Mouse (Mus musculus) gastrocnemius, adult 18-20 months (tissue): Measurements from ENCODE around the gene Olfr429. TPM values are rescaled to one million over a fixed set of nuclear protein-coding genes. Genes with fewer than 3 reads are reported as not detected.
"Not testable (repeated sequence)": the region's sequence is repeated elsewhere in the genome, so short reads cannot be mapped to it uniquely, and the experiment has no call there.

Experiments used
- DNase-seq: peaks from one replicate; pipeline ENCODE4 v3.0.0; 2021; ENCODE audit warnings: low spot score
- long read RNA-seq, 2 experiments: library from polyadenylated mRNA; stranded (forward); transcript quantifications; one replicate each; pipeline ENCODE4 v2.0.0; 2021
- total RNA-seq, 2 experiments: library from RNA; stranded (reverse); gene quantifications; 2 replicates each; pipeline ENCODE4 v1.2.3; 2021

The Olfr429 gene
- not detected for total RNA-seq
- long read RNA-seq, experiment 1: 0 reads
- long read RNA-seq, experiment 2: 0 reads

DNA sequence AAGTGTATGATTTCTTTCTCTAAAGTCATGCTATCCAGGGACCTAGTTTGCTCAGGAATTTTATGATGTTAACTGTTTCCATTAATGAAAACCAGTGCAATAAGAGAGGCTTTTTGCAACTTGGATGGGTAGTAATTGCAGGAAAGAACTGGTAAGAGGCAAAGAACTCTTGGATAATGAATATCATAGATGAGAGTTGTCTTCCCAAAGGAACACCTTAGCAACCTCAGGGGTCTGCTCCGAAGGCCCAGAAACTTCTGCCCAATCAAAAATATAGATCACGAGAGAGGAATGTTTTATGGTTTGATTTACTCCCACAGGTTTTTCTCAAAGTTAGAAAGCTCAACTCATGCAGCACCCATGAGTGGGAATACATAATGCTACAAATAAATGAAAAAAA lies at the start of gene Olfr429:
Olfr429 (plus strand) TSS at position 301 of the 400 bp plus-strand sequence.
- no peak for DNase-seq

DNA sequence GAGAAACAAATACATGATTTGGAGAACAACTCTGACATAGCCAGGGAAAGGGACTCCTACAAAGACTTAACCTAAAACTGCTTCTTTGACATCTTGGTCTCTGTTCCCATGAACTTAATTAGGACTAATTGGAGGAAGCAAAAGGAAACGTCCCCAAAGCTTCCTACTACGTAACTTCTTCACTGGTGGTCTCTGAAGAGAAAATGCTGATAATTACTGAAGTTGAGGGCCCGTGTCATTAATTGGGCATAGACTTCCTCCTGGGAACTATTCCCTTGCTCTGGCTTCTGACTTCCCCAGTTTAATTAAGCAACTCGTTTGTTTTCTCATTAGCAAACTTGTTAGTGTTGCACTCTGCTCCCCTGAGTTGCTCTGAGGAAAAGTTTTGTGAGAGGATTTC lies 48.3 kb upstream of the Olfr429 start:
- DNase-seq: no peak

DNA sequence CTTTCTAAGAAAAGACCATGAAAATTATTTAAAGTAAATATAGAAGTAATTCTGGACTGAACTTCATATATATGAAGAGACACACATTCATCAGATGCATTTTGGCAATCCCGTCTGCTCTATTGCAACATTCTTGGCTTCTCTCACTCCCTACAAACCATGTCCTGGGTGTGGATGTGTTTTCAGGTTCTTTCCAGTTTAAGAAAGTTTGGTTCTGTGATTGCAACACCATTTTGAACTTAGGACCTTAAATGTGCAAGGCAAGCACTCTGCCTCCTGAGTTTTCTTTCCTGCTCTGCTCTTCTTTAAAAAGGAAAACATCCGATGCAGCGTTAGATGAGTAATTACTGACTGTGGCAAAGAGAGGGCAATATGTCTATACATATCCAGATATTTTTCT lies 45.7 kb upstream of the Olfr429 start:
- peak; percentile 43 for DNase-seq

- peak; percentile 73 for DNase-seq
These were observed 43.5 kb upstream of the Olfr429 start, which contains the start of gene Olfr433 for GRCm38 (mm10) chr1:174040523-174041177. TSS of gene Olfr433 (plus strand) at chr1:174040705.

DNA sequence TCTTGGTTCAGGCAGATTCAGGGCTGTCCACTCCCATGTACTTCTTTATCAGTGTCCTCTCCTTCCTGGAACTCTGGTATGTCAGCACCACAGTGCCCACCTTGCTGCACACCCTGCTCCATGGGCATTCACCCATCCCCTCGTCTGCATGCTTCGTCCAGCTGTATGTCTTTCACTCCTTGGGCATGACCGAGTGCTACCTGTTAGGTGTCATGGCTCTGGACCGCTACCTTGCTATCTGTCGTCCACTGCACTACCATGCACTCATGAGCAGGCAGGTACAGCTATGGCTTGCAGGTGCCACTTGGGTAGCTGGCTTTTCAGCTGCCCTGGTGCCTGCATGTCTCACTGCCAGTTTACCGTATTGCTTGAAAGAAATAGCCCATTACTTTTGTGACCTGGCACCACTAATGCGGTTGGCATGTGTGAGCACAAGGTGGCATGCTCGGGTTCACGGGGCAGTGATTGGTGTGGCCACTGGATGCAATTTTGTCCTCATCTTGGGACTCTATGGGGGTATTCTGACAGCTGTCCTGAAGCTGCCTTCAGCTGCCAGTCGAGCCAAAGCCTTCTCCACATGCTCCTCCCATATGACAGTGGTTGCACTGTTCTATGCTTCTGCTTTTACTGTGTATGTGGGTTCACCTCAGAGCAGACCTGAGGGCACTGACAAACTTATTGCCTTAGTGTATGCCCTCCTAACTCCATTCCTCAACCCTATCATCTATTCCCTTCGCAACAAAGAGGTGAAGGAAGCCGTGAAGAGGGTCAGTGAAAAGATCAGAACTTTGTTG lies 41.8 kb upstream of the Olfr429 start:
- not testable (repeated sequence) for DNase-seq

GRCm38 (mm10) chr1:174044431-174044830 lies 39.7 kb upstream of the Olfr429 start:
- DNase-seq: peak; percentile 64

- not testable (repeated sequence) for DNase-seq
These were observed 35.9 kb upstream of the Olfr429 start for GRCm38 (mm10) chr1:174048227-174048626.

- peak; percentile 15 for DNase-seq
These were observed 35.2 kb upstream of the Olfr429 start, which contains the start of gene Olfr432 for GRCm38 (mm10) chr1:174048893-174049292. TSS of gene Olfr432 (plus strand) at chr1:174049205.

GRCm38 (mm10) chr1:174049357-174049756 lies 34.8 kb upstream of the Olfr429 start:
- not testable (repeated sequence) for DNase-seq

GRCm38 (mm10) chr1:174050532-174050931 lies 33.6 kb upstream of the Olfr429 start:
- no peak for DNase-seq

DNA sequence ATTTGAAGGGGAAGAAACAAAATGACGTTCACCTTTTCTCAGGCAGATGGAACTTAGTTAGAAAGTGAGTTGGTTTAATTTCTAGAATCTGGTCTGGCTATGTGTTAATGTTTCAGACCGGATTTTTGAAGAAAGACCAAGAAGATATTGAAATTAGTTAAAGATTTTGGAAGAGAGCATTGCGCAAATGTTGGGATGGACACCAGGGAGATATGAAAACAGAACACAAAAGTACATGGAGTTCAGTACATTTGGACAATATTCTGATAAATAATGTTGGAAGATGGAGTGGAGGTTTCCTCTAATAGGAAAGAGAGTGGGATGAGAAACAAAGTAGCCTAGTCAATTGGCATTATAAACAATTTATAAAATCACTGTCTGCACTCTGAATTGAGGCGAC lies 32.6 kb upstream of the Olfr429 start:
- DNase-seq: peak; percentile 44

GRCm38 (mm10) chr1:174051931-174052536 lies 32.1 kb upstream of the Olfr429 start:
- DNase-seq: no peak

GRCm38 (mm10) chr1:174052981-174053380 lies 31.1 kb upstream of the Olfr429 start:
- peak; percentile 19 for DNase-seq

DNA sequence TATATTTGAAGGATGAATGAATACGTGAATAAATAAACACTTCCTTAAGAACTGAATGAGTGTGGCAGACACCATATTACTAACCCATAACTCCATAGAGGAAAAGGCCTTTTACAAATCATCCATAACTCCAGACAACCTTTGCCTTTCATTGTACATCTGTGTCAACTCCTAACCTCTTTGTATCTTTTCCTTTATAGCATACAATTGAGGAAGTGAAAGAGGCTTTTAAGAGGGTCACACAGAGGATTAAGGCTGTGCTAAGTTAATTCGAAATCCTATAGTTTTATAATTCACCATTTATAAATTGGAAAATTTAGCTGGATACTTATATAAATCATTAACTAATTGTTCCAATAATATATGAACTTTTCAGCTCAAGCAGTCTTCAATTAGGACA lies 28.9 kb upstream of the Olfr429 start:
- no peak for DNase-seq

- no peak for DNase-seq
These were observed 17.8 kb upstream of the Olfr429 start, which contains the start of gene Olfr430 for GRCm38 (mm10) chr1:174066305-174066704. TSS of gene Olfr430 (plus strand) at chr1:174066605.

DNA sequence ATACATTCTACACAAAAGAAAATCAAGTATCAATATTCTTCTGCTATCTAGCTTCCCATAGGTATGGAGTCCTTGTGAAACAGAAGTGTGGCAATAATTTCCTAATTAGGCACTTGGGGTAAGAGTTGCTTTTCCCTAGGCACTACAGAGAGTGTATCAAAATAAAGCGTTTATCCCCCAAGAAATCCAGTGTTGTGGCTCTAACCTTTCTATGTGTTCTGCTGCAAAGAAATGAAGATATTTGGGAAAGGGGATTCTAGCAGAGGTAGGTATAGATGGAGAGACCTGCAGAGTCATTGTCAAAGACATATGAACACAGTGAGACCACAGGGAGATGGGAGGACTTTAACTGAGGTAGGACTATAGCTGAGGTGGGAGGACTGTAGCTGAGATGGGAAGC lies 12.5 kb downstream of the Olfr429 start, which contains the start of gene Olfr427:
Olfr427 (plus strand) TSS at position 301 of the 400 bp plus-strand sequence.
- no peak for DNase-seq

GRCm38 (mm10) chr1:174103735-174104134 lies 19.6 kb downstream of the Olfr429 start:
- DNase-seq: no peak

GRCm38 (mm10) chr1:174121062-174121461 lies 36.9 kb downstream of the Olfr429 start, which contains the start of gene Olfr231:
TSS of gene Olfr231 (minus strand) at chr1:174121162.
- DNase-seq: no peak

- DNase-seq: no peak
These were observed 47.1 kb downstream of the Olfr429 start, which contains the start of gene Olfr424 for GRCm38 (mm10) chr1:174131217-174131616. TSS of gene Olfr424 (plus strand) at chr1:174131517.

DNA sequence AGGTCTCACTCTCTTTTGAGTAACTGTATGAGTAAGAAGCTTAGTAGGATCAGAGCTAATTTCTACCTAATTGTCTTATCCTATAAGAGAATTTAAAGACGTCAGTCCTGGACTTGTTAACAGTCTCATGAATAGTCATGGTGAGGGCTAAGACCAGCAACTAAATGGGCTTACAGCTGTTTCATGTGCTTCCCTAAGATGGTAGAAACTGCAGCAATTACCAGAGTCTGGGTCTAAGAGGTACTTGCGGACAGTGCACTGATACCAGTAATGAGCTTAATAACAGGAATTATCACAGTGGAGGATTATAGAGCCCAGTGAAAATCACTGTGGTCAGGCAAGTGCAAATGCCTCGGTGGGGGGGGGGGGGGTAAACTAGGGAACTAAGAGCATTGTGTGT lies 47.9 kb downstream of the Olfr429 start:
- DNase-seq: no peak
